Mouse (Mus musculus) heart, postnatal 0 days (tissue): Measurements from ENCODE around the gene Mtrf1. TPM values are rescaled to one million over a fixed set of nuclear protein-coding genes. Genes with fewer than 3 reads are reported as not detected.
A peak's percentile ranks its signal among the peaks of the same experiment; 100 is the strongest.

ENCODE experiments used
- ATAC-seq: fragments of 200-750 bp; cut with Nextera tagmentation; 2 replicates; pipeline ENCODE4 v1.8.0; 2017; ENCODE audit warnings: low read depth, moderate number of reproducible peaks, moderate library complexity; ENCODE audit not compliant: insufficient read depth
- DNase-seq: peaks from one replicate; pipeline ENCODE4 v3.0.0-alpha.2; 2016; ENCODE audit warnings: low spot score
- H3K27ac ChIP-seq: fragments of 300-500 bp; sonication (generic); 2 replicates; pipeline ENCODE4 v1.5.1; 2014; ENCODE audit warnings: low read depth, mild to moderate bottlenecking
- H3K27me3 ChIP-seq: fragments of 300-500 bp; sonication (generic); 2 replicates; pipeline ENCODE4 v1.6.1; 2014; ENCODE audit warnings: low read length, mixed read lengths; ENCODE audit not compliant: control insufficient read depth, insufficient read depth
- H3K36me3 ChIP-seq: fragments of 300-500 bp; sonication (generic); replicated peaks from 2 replicates; pipeline ENCODE4 v1.6.1; 2014; ENCODE audit warnings: low read length, mixed read lengths; ENCODE audit not compliant: control insufficient read depth, insufficient read depth
- H3K4me1 ChIP-seq: fragments of 300-500 bp; sonication (generic); 2 replicates; pipeline ENCODE4 v1.6.1; 2014; ENCODE audit warnings: antibody characterized with exemption; ENCODE audit not compliant: control insufficient read depth, insufficient read depth
- H3K4me2 ChIP-seq: fragments of 300-500 bp; sonication (generic); 2 replicates; pipeline ENCODE4 v1.6.1; 2014; ENCODE audit warnings: low read depth, mild to moderate bottlenecking, low read length, moderate library complexity
- H3K4me3 ChIP-seq: fragments of 300-500 bp; sonication (generic); 2 replicates; pipeline ENCODE4 v1.5.1; 2014; ENCODE audit warnings: low read depth, low read length
- H3K9ac ChIP-seq: fragments of 300-500 bp; sonication (generic); replicated peaks from 2 replicates; pipeline ENCODE4 v1.6.1; 2014; ENCODE audit warnings: low read depth, low read length, mixed read lengths
- H3K9me3 ChIP-seq: fragments of 300-500 bp; sonication (generic); replicated peaks from 2 replicates; pipeline ENCODE4 v1.6.1; 2016; ENCODE audit warnings: low read length; ENCODE audit not compliant: control insufficient read depth
- CTCF ChIP-seq: IDR thresholded peaks from 2 replicates; pipeline ENCODE4 v1.5.1; 2016; ENCODE audit warnings: antibody characterized with exemption, control low read depth, low read depth
- EP300 ChIP-seq: IDR thresholded peaks from 2 replicates; pipeline ENCODE4 v1.6.1; 2016; ENCODE audit warnings: antibody characterized with exemption, low read depth
- WGBS: fragments of 180-500 bp; shearing (Covaris S2); extraction: QIAGEN DNeasy Blood & Tissue Kit; methylation state at CpG from one replicate; pipeline ENCODE4 v1.1.7; 2014; 5-methylcytosine and 5-hydroxymethylcytosine counted together
- polyA plus RNA-seq: library from polyadenylated mRNA; unstranded; fragments of >200 nt; fragmentation: Nextera tagmentation; extraction: Ambion mirVana; gene quantifications from 2 replicates; pipeline ENCODE4 v1.2.1, GENCODE M21; 2015
- total RNA-seq: library from RNA; depleted of rRNA; stranded (reverse); fragments of >200 nt; gene quantifications from 2 replicates; pipeline ENCODE4 v1.2.3, GENCODE M21; 2014; ENCODE audit warnings: low replicate concordance; rRNA removed

Gene Mtrf1
- total and polyA plus RNA-seq, 2 experiments from 2014 or later: 8.4 to 11.9 TPM

DNA sequence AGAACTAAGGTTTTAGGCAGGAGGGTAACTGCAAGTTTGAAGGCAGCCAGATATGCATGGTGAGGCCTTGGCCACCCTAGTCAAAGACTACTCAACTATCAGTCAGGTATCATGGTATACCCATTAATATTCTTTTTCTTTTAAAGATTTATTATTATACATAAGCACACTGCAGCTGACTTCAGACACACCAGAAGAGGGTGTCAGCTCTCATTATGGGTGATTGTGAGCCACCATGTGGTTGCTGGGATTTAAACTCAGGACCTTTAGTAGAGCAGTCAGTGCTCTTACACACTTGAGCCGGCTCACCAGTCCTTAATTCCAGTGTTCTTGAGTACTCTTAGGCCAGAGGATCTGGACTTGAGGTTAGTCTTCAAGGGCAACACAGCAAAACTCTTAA, 62.8 kb downstream of the Mtrf1 start:
- DNase-seq: no peak
- Histone ChIP-seq H3K36me3 (peaks cover 47% of the 10 kb centered on the region), H3K9me3 (no peaks in the 10 kb centered on the region), H3K27ac (no peak overlapping the region), H3K4me2 (no peak overlapping the region), H3K27me3 (no peaks in the 10 kb centered on the region), H3K4me1 (no peaks in the 10 kb centered on the region), H3K9ac (no peak overlapping the region), H3K4me3 (no peak overlapping the region)
- WGBS: 85% methylated on average over 1 of the region's 1 CpGs
- no peak for ATAC-seq
- TF ChIP-seq CTCF (no peak), EP300 (no peak)

DNA sequence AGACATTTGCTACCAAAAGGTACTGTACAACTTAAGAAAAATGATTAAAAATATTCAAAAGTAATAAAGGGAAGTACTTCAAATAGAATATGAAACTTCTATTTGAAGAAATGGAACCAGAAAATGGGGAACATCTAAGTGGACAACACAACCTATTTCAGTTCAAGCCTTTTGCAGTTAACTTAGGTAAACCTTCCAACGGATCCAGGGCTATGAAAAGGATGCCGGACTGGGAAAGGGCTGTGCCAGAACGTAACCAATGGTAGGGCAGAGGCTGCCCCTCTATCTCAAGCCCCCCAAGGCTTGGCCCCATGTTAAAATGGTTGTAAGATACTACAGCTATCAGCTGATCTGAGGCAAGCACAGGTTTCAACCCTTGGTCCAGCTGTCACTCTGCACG, 63.4 kb downstream of the Mtrf1 start:
- Histone ChIP-seq H3K4me1 (no peaks in the 10 kb centered on the region), H3K27me3 (no peaks in the 10 kb centered on the region), H3K4me3 (no peak overlapping the region), H3K9ac (no peak overlapping the region), H3K9me3 (no peaks in the 10 kb centered on the region), H3K36me3 (peaks cover 53% of the 10 kb centered on the region), H3K27ac (no peak overlapping the region), H3K4me2 (no peak overlapping the region)
- TF ChIP-seq EP300 (no peak), CTCF (no peak)
- DNase-seq (no peak), ATAC-seq (no peak)
- WGBS: 89% methylated on average over 4 of the region's 4 CpGs

DNA sequence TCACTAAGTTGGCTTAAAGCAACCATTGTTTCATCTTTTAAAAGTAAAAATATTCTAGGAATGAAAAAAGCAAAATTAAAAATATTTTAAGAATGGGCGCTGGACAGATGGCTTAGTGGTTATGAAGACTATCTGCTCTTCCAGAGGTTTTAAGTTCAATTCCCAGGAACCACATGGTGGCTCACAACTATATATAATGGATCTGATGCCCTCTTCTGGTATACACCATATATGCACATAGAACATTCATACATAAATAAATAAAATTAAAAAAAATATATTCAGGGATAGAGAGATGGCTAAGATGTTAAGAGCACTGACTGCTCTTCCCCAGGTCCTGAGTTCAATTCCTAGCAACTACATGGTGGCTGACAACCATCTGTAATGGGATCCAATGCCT, 68.1 kb downstream of the Mtrf1 start:
- peaks cover 81% of the 10 kb centered on the region for H3K36me3 ChIP-seq
- no peak for DNase-seq
- H3K4me2 ChIP-seq: no peak overlapping the region
- H3K9me3 ChIP-seq: no peaks in the 10 kb centered on the region
- H3K9ac ChIP-seq: no peak overlapping the region
- H3K27ac ChIP-seq: no peak overlapping the region
- H3K4me3 ChIP-seq: no peak overlapping the region
- TF ChIP-seq CTCF (no peak), EP300 (no peak)
- no peaks in the 10 kb centered on the region for H3K4me1 ChIP-seq
- H3K27me3 ChIP-seq: no peaks in the 10 kb centered on the region
- no peak for ATAC-seq
- 75% methylated on average over 1 of the region's 1 CpGs for WGBS

DNA sequence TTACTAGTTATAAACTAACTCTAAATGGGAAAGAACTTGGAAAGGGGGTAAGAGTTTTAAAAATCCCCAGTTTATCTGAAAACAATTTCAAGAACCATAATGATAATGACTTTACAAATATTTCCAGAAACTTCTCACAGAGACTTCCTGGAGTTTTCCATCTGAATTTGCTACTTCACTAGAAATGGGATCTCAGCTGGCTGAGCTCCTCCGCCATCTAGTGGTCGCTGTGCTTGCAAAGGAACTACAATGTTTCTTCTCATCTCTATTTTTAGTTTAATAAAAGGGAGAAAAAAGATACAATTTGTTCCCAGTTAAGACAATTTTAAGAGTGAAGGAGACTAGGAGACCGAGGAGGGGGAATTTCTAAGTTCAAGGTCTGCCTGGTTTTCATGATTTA, 70.0 kb downstream of the Mtrf1 start:
- TF ChIP-seq EP300: no peak
- TF ChIP-seq CTCF: peak; percentile 80
- Histone ChIP-seq H3K9ac (no peak overlapping the region), H3K4me3 (no peak overlapping the region), H3K9me3 (no peaks in the 10 kb centered on the region), H3K27ac (no peak overlapping the region), H3K4me1 (no peaks in the 10 kb centered on the region), H3K36me3 (peaks cover 84% of the 10 kb centered on the region), H3K27me3 (no peaks in the 10 kb centered on the region), H3K4me2 (no peak overlapping the region)
- DNase-seq: peak; percentile 60
- WGBS: 13% methylated on average over 3 of the region's 3 CpGs
- ATAC-seq: no peak

Other genes starting within 250 kb of the Mtrf1 start
- gene Zfp957, start 150.4 kb upstream of the Mtrf1 start, total RNA-seq: not detected in 2 replicates
- not detected in 2 replicates for gene Zfp957, start 150.4 kb upstream of the Mtrf1 start, polyA plus RNA-seq
- gene Rgcc, start 96.1 kb upstream of the Mtrf1 start, total RNA-seq: 21.4 and 43.4 TPM in 2 replicates
- gene Rgcc, start 96.1 kb upstream of the Mtrf1 start, polyA plus RNA-seq: 43.6 and 51.8 TPM in 2 replicates
- gene Naa16, start 7.0 kb upstream of the Mtrf1 start, total RNA-seq: 0.81 and 1.6 TPM in 2 replicates
- gene Naa16, start 7.0 kb upstream of the Mtrf1 start, polyA plus RNA-seq: 11.3 and 14.8 TPM in 2 replicates
- 12.2 and 18.8 TPM in 2 replicates for gene Kbtbd7, start 28.7 kb downstream of the Mtrf1 start, total RNA-seq
- gene Kbtbd7, start 28.7 kb downstream of the Mtrf1 start, polyA plus RNA-seq: 5.5 and 5.8 TPM in 2 replicates
- gene Kbtbd6, start 54.1 kb downstream of the Mtrf1 start, total RNA-seq: 0.23 and 1.2 TPM in 2 replicates
- gene Kbtbd6, start 54.1 kb downstream of the Mtrf1 start, polyA plus RNA-seq: 0.48 and 0.58 TPM in 2 replicates
- 11.0 and 13.2 TPM in 2 replicates for gene Elf1, start 83.4 kb downstream of the Mtrf1 start, total RNA-seq
- 7.0 and 7.4 TPM in 2 replicates for gene Elf1, start 83.4 kb downstream of the Mtrf1 start, polyA plus RNA-seq
- 9.5 and 10.0 TPM in 2 replicates for gene Wbp4, start 83.7 kb downstream of the Mtrf1 start, total RNA-seq
- 26.6 and 27.2 TPM in 2 replicates for gene Wbp4, start 83.7 kb downstream of the Mtrf1 start, polyA plus RNA-seq
- gene Sugt1, start 189.9 kb downstream of the Mtrf1 start, total RNA-seq: 24.8 and 33.1 TPM in 2 replicates
- 95.5 and 102 TPM in 2 replicates for gene Sugt1, start 189.9 kb downstream of the Mtrf1 start, polyA plus RNA-seq